In the genomic region with DNA sequence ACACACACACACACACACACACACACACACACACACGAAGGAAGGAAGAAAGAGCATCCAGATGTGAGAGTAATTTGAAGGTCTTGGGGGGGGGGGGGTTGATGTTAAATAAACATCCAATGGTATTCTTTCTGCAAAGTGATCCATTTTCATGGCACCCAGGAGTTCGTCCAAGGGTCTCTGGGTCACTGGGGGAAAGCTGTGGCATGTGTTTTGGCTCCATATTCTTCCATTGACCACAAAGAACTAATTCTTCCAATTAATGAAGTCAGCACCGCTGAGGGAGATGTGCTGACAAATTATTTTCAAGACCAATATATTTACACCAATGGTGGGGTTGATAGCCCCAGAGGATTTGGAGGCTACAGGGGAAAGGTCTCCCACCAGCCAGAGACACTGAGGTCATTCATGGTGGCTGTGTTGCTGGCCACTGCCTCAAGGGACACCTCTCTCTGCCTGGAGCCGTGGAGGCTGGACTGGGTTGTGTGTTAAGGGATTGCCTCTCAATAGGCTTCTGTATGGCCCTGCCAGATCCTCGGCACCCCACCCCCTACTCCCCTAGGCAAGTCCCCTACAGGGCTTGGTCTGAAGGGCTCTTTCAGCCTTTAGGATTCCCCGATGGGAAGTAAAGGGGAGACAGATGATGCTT, we compare ENCODE assay signal across 13 mouse cellular contexts.
A peak's percentile ranks its signal among the peaks of the same experiment; 100 is the strongest.
DNase-seq lines count a peak whose midpoint lies in the region; ATAC-seq and TF ChIP-seq lines count a peak whose summit lies in the region.
"Had no signal": no experiment of that assay in that cellular context is flagged by ENCODE, and none has a peak within 500 bp of the region (broad histone marks: within the 10 kb centered on the region; RNA-seq: fewer than 3 reads in every experiment).

No protein-coding gene starts in this region.

- peak; percentile 29; the same call in 1 of the 2 replicates for ATAC-seq in forebrain, postnatal 0 days
- ATAC-seq in forebrain, embryonic 14.5 days, result no peak
- 0 out of 2 replicates have a peak, but pooled peaks have one; percentile 48 for ATAC-seq in kidney, embryonic 14.5 days (ENCODE audit: low FRiP score, low TSS enrichment)
- ATAC-seq in limb, embryonic 13.5 days (ENCODE audit: low FRiP score, low read depth), result peak; percentile 85

- no peak overlapping the region for H3K9ac ChIP-seq in forebrain, postnatal 0 days
- H3K9ac ChIP-seq in forebrain, embryonic 14.5 days (ENCODE audit: low read length), result no peak overlapping the region
- H3K9ac ChIP-seq in kidney, embryonic 14.5 days (ENCODE audit: low read depth, low read length), result no peak overlapping the region
- no peak overlapping the region for H3K9ac ChIP-seq in limb, embryonic 13.5 days
- H3K9ac ChIP-seq: liver, embryonic 15.5 days had no signal

- no peaks in the 10 kb centered on the region for H3K9me3 ChIP-seq in forebrain, postnatal 0 days (ENCODE audit: low read length)
- no peaks in the 10 kb centered on the region for H3K9me3 ChIP-seq in forebrain, embryonic 14.5 days (replicated peaks; ENCODE audit: control insufficient read depth, low read length)
- H3K9me3 ChIP-seq in kidney, embryonic 14.5 days (ENCODE audit: control insufficient read depth, low read length), result no peaks in the 10 kb centered on the region
- no peaks in the 10 kb centered on the region for H3K9me3 ChIP-seq in embryonic facial prominence, embryonic 10.5 days
- H3K9me3 ChIP-seq in limb, embryonic 13.5 days, result no peaks in the 10 kb centered on the region
- H3K9me3 ChIP-seq: liver, embryonic 15.5 days had no signal

- no peak for TF ChIP-seq CTCF in forebrain, postnatal 0 days (IDR thresholded peaks at IDR 0.05; ENCODE audit: low read depth)

- no peaks in the 10 kb centered on the region for H3K36me3 ChIP-seq in forebrain, postnatal 0 days (ENCODE audit: insufficient read depth)
- H3K36me3 ChIP-seq in forebrain, embryonic 14.5 days (ENCODE audit: control insufficient read depth, insufficient read depth, low read length), result no peaks in the 10 kb centered on the region
- H3K36me3 ChIP-seq in kidney, embryonic 14.5 days (ENCODE audit: control insufficient read depth, insufficient read depth, low read length), result no peaks in the 10 kb centered on the region
- no peaks in the 10 kb centered on the region for H3K36me3 ChIP-seq in embryonic facial prominence, embryonic 10.5 days (replicated peaks)
- H3K36me3 ChIP-seq in limb, embryonic 13.5 days, result no peaks in the 10 kb centered on the region
- H3K36me3 ChIP-seq: G1E; liver, embryonic 15.5 days had no signal

- 48% methylated on average over 6 of the region's 6 CpGs for WGBS in forebrain, postnatal 0 days
- WGBS in forebrain, embryonic 14.5 days, result 36% methylated on average over 6 of the region's 6 CpGs
- 29% methylated on average over 6 of the region's 6 CpGs for WGBS in kidney, embryonic 14.5 days
- WGBS in embryonic facial prominence, embryonic 10.5 days, result 24% methylated on average over 6 of the region's 6 CpGs
- WGBS in limb, embryonic 13.5 days, result 26% methylated on average over 5 of the region's 6 CpGs

- no peak overlapping the region for H3K4me2 ChIP-seq in forebrain, postnatal 0 days (ENCODE audit: low read depth)
- H3K4me2 ChIP-seq in forebrain, embryonic 14.5 days (ENCODE audit: low read length), result no peak overlapping the region
- H3K4me2 ChIP-seq in kidney, embryonic 14.5 days (replicated peaks; ENCODE audit: low read depth, low read length), result no peak overlapping the region
- no peak overlapping the region for H3K4me2 ChIP-seq in limb, embryonic 13.5 days (replicated peaks)
- H3K4me2 ChIP-seq: liver, embryonic 15.5 days had no signal

- intact Hi-C loops in gastrocnemius, postnatal 14 days (cut with DNase I; ENCODE audit: low total_unique reads), result no loop called here

- H3K27me3 ChIP-seq in forebrain, postnatal 0 days (ENCODE audit: insufficient read depth, low read length), result no peaks in the 10 kb centered on the region
- H3K27me3 ChIP-seq in forebrain, embryonic 14.5 days (replicated peaks; ENCODE audit: control insufficient read depth, insufficient read depth, low read length), result no peaks in the 10 kb centered on the region
- H3K27me3 ChIP-seq in kidney, embryonic 14.5 days (ENCODE audit: control insufficient read depth, insufficient read depth, low read length), result no peaks in the 10 kb centered on the region
- H3K27me3 ChIP-seq in embryonic facial prominence, embryonic 10.5 days (replicated peaks; ENCODE audit: low read depth, poor library complexity, severe bottlenecking), result peaks cover 26% of the 10 kb centered on the region
- peaks cover 73% of the 10 kb centered on the region for H3K27me3 ChIP-seq in limb, embryonic 13.5 days
- H3K27me3 ChIP-seq: liver, embryonic 15.5 days had no signal

- no peak overlapping the region for H3K27ac ChIP-seq in forebrain, postnatal 0 days (ENCODE audit: low read depth, low read length)
- no peak overlapping the region for H3K27ac ChIP-seq in forebrain, embryonic 14.5 days (ENCODE audit: low read depth, low read length)
- no peak overlapping the region; the same call in 1 of the 2 replicates for H3K27ac ChIP-seq in kidney, embryonic 14.5 days (ENCODE audit: low read depth, low read length)
- peak overlapping the region; percentile 70 for H3K27ac ChIP-seq in embryonic facial prominence, embryonic 10.5 days (replicated peaks)
- H3K27ac ChIP-seq in limb, embryonic 13.5 days, result peak overlapping the region; percentile 34; the same call in 1 of the 2 replicates
- H3K27ac ChIP-seq: liver, embryonic 15.5 days had no signal

- no peak overlapping the region for H3K4me3 ChIP-seq in forebrain, postnatal 0 days (ENCODE audit: low read depth, low read length)
- H3K4me3 ChIP-seq in forebrain, embryonic 14.5 days (ENCODE audit: low read depth, low read length), result no peak overlapping the region
- no peak overlapping the region for H3K4me3 ChIP-seq in kidney, embryonic 14.5 days (ENCODE audit: low read length)
- no peak overlapping the region for H3K4me3 ChIP-seq in embryonic facial prominence, embryonic 10.5 days
- no peak overlapping the region for H3K4me3 ChIP-seq in limb, embryonic 13.5 days
- H3K4me3 ChIP-seq: erythroblast, embryonic 14.5 days; liver, embryonic 15.5 days had no signal

- H3K4me1 ChIP-seq in forebrain, postnatal 0 days (ENCODE audit: insufficient read depth), result no peaks in the 10 kb centered on the region
- peaks cover 5% of the 10 kb centered on the region for H3K4me1 ChIP-seq in forebrain, embryonic 14.5 days (ENCODE audit: control insufficient read depth, insufficient read depth, low read length)
- peaks cover 21% of the 10 kb centered on the region; the same call in 1 of the 2 replicates for H3K4me1 ChIP-seq in kidney, embryonic 14.5 days (ENCODE audit: control insufficient read depth, insufficient read depth, low read length)
- peaks cover 52% of the 10 kb centered on the region for H3K4me1 ChIP-seq in embryonic facial prominence, embryonic 10.5 days
- peaks cover 40% of the 10 kb centered on the region for H3K4me1 ChIP-seq in limb, embryonic 13.5 days
- H3K4me1 ChIP-seq: liver, embryonic 15.5 days had no signal

- DNase-seq in forebrain, postnatal 0 days, result no peak
- no peak for DNase-seq in forebrain, embryonic 14.5 days (ENCODE audit: low spot score)
- DNase-seq in kidney, postnatal 14 days, result no peak
- DNase-seq in embryonic facial prominence, embryonic 10.5 days (ENCODE audit: low spot score), result peak; percentile 47
- DNase-seq in gastrocnemius, postnatal 14 days, result no peak
- DNase-seq in layer of hippocampus, postnatal 14 days (ENCODE audit: low spot score in 2 of 2), result no peak
- DNase-seq: B cell, adult 2 months; heart, postnatal 10 days had no signal

Comparison
In these comparisons a context has a peak if more than half of its experiments do, and no peak if none do; other contexts are left out.
1. H3K27ac ChIP-seq: peak in embryonic facial prominence, embryonic 10.5 days (single experiment) and limb, embryonic 13.5 days (single experiment); none in forebrain, postnatal 0 days (single experiment), forebrain, embryonic 14.5 days (single experiment) and kidney, embryonic 14.5 days (single experiment).